Mouse (Mus musculus): ENCODE measurements at regions not wholly inside any gene's neighbourhood (a gene's known extent, or its start where the extent isn't known, plus 50 kb on each side); places are given as distances from the start of the nearest gene placed in this dataset.
A peak's percentile ranks its signal among the peaks of the same experiment; 100 is the strongest.
"Not testable (repeated sequence)": the region's sequence is repeated elsewhere in the genome, so short reads cannot be mapped to it uniquely, and the experiment has no call there.

GRCm38 (mm10) chr14:54014628-54015027, 239.3 kb downstream of the Dad1 start:
- peak; percentile 24 for DNase-seq (ENCODE audit: low read depth, low spot score)

GRCm38 (mm10) chr14:54002083-54002482, 251.8 kb downstream of the Dad1 start:
- peak; percentile 91 for DNase-seq (ENCODE audit: low read depth, low spot score)

- peak; percentile 12 for DNase-seq (ENCODE audit: low read depth, low spot score)
Measured at GRCm38 (mm10) chr14:54000527-54000926, 253.4 kb downstream of the Dad1 start.

- DNase-seq (ENCODE audit: low read depth, low spot score) = no peak
Measured at GRCm38 (mm10) chr14:53993427-53993826, 260.5 kb downstream of the Dad1 start.

- DNase-seq (ENCODE audit: low read depth, low spot score) = no peak
Measured at GRCm38 (mm10) chr14:53992712-53993286, 261.1 kb downstream of the Dad1 start.

GRCm38 (mm10) chr14:53991390-53991789, 262.5 kb downstream of the Dad1 start:
- peak; percentile 72 for DNase-seq (ENCODE audit: low read depth, low spot score)

GRCm38 (mm10) chr14:53980771-53981170, 273.1 kb downstream of the Dad1 start:
- peak; percentile 67 for DNase-seq (ENCODE audit: low read depth, low spot score)

GRCm38 (mm10) chr14:53961426-53961825, 292.5 kb downstream of the Dad1 start:
- not testable (repeated sequence) for DNase-seq (ENCODE audit: low read depth, low spot score)

- no peak for DNase-seq (ENCODE audit: low read depth, low spot score)
Measured at GRCm38 (mm10) chr14:53960779-53961178, 293.1 kb downstream of the Dad1 start.

GRCm38 (mm10) chr14:53935791-53936231, 318.1 kb downstream of the Dad1 start:
- DNase-seq (ENCODE audit: low read depth, low spot score) = not testable (repeated sequence)

- not testable (repeated sequence) for DNase-seq (ENCODE audit: low read depth, low spot score)
Measured at GRCm38 (mm10) chr14:53935336-53935735, 318.6 kb downstream of the Dad1 start.

GRCm38 (mm10) chr14:53910871-53911270, 343.0 kb downstream of the Dad1 start:
- DNase-seq (ENCODE audit: low read depth, low spot score) = no peak

GRCm38 (mm10) chr14:53904578-53904977, 349.3 kb downstream of the Dad1 start:
- no peak for DNase-seq (ENCODE audit: low read depth, low spot score)

GRCm38 (mm10) chr14:53901103-53901502, 352.8 kb downstream of the Dad1 start:
- DNase-seq (ENCODE audit: low read depth, low spot score) = peak; percentile 43

- peak; percentile 63 for DNase-seq (ENCODE audit: low read depth, low spot score)
Measured at GRCm38 (mm10) chr14:53881304-53881703, 372.6 kb downstream of the Dad1 start.

- DNase-seq (ENCODE audit: low read depth, low spot score) = no peak
Measured at GRCm38 (mm10) chr14:53876581-53876980, 377.3 kb downstream of the Dad1 start.

- DNase-seq (ENCODE audit: low read depth, low spot score) = no peak
Measured at GRCm38 (mm10) chr14:53875736-53876135, 378.2 kb downstream of the Dad1 start.

- no peak for DNase-seq (ENCODE audit: low read depth, low spot score)
Measured at GRCm38 (mm10) chr14:53847049-53847448, 406.9 kb downstream of the Dad1 start.

- no peak for DNase-seq (ENCODE audit: low read depth, low spot score)
Measured at GRCm38 (mm10) chr14:53845646-53846045, 408.3 kb downstream of the Dad1 start.

- DNase-seq (ENCODE audit: low read depth, low spot score) = peak; percentile 23
Measured at GRCm38 (mm10) chr14:53832553-53832952, 421.4 kb downstream of the Dad1 start.

GRCm38 (mm10) chr14:53831651-53832050, 422.3 kb downstream of the Dad1 start:
- no peak for DNase-seq (ENCODE audit: low read depth, low spot score)

- peak; percentile 3 for DNase-seq (ENCODE audit: low read depth, low spot score)
Measured at GRCm38 (mm10) chr14:53830717-53831116, 423.2 kb downstream of the Dad1 start.

- peak; percentile 22 for DNase-seq (ENCODE audit: low read depth, low spot score)
Measured at GRCm38 (mm10) chr14:53826782-53827181, 427.1 kb downstream of the Dad1 start.

GRCm38 (mm10) chr14:53806231-53806630, 447.7 kb downstream of the Dad1 start:
- DNase-seq (ENCODE audit: low read depth, low spot score) = peak; percentile 72
